Comparison of ENCODE assay signal across 26 mouse cellular contexts in genomic region chr10:117695605-117696004, GRCm38 (mm10). TPM values are rescaled to one million over a fixed set of nuclear protein-coding genes. Genes with fewer than 3 reads are reported as not detected.
"Had no signal": no experiment of that assay in that cellular context is flagged by ENCODE, and none has a peak within 500 bp of the region (broad histone marks: within the 10 kb centered on the region; RNA-seq: fewer than 3 reads in every experiment).

No protein-coding gene starts in this region.

- H3K27me3 ChIP-seq: embryonic facial prominence, embryonic 12.5 days; embryonic facial prominence, embryonic 13.5 days; embryonic facial prominence, embryonic 15.5 days; forebrain, embryonic 12.5 days; forebrain, embryonic 13.5 days; forebrain, embryonic 15.5 days had no signal

- H3K9me3 ChIP-seq: embryonic facial prominence, embryonic 10.5 days; embryonic facial prominence, embryonic 12.5 days; embryonic facial prominence, embryonic 13.5 days; embryonic facial prominence, embryonic 15.5 days; forebrain, embryonic 10.5 days; forebrain, embryonic 12.5 days; forebrain, embryonic 13.5 days; forebrain, embryonic 15.5 days; heart, embryonic 10.5 days had no signal

- H3K27ac ChIP-seq: embryonic facial prominence, embryonic 10.5 days; embryonic facial prominence, embryonic 12.5 days; embryonic facial prominence, embryonic 13.5 days; embryonic facial prominence, embryonic 15.5 days; forebrain, embryonic 10.5 days; forebrain, embryonic 12.5 days; forebrain, embryonic 13.5 days; forebrain, embryonic 15.5 days; gastrocnemius, adult 2 months; heart, adult 2 months; heart, embryonic 10.5 days had no signal

- DNase-seq: cerebellum, adult 9-10 months; cerebellum, adult 9-11 months; cerebellum, postnatal 10 days; cerebellum, postnatal 14 days; cerebellum, postnatal 25 days; cerebellum, postnatal 36 days; embryo, embryonic 11 days; forebrain, postnatal 0 days; gastrocnemius, adult 2 months; gastrocnemius, postnatal 10 days; gastrocnemius, postnatal 14 days; gastrocnemius, postnatal 25 days; gastrocnemius, postnatal 36 days; heart, adult 11 months; heart, adult 18-20 months; heart, adult 2 months had no signal

- H3K4me1 ChIP-seq: embryonic facial prominence, embryonic 10.5 days; embryonic facial prominence, embryonic 12.5 days; embryonic facial prominence, embryonic 13.5 days; embryonic facial prominence, embryonic 15.5 days; forebrain, embryonic 10.5 days; forebrain, embryonic 12.5 days; forebrain, embryonic 13.5 days; forebrain, embryonic 15.5 days; heart, embryonic 10.5 days had no signal

- H3K9ac ChIP-seq: embryonic facial prominence, embryonic 12.5 days; embryonic facial prominence, embryonic 13.5 days; embryonic facial prominence, embryonic 15.5 days; forebrain, embryonic 12.5 days; forebrain, embryonic 13.5 days; forebrain, embryonic 15.5 days; forebrain, postnatal 0 days had no signal

- H3K4me3 ChIP-seq: embryonic facial prominence, embryonic 10.5 days; embryonic facial prominence, embryonic 12.5 days; embryonic facial prominence, embryonic 13.5 days; embryonic facial prominence, embryonic 15.5 days; erythroblast, embryonic 14.5 days; forebrain, embryonic 10.5 days; forebrain, embryonic 12.5 days; forebrain, embryonic 13.5 days; forebrain, embryonic 15.5 days; gastrocnemius, adult 2 months; heart, adult 2 months; heart, embryonic 10.5 days had no signal

RNA-seq across cellular contexts. Expression of gene Slc35e3, which starts 50.6 kb away (rescaled TPM):
- polyA plus RNA-seq: erythroblast, embryonic 14.5 days had no signal
